ENCODE assay signal across 20 mouse cellular contexts in the genomic region with DNA sequence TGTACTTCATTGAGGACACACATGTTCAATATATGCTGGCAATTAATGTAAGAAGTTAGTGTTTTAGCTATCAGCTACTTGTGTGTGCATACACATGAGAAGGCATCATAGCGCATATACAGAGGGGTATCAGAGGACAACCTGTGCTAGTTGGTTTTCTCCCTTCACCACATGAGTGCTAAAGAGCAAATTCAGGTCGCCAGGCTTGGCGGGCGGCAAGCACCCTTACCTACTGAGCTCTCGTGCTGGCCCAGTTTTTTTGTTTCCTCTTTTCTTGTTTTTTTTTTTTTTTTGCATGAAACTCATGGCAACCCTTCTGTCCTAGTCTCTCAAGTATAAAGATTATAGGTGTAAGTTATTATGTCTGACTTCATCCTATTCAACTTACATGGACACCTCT.
"Had no signal": no experiment of that assay in that cellular context is flagged by ENCODE, and none has a peak within 500 bp of the region (broad histone marks: within the 10 kb centered on the region; RNA-seq: fewer than 3 reads in every experiment).

No protein-coding gene starts in this region.

- H3K27me3 ChIP-seq: intestine, embryonic 15.5 days; limb, embryonic 12.5 days; limb, embryonic 15.5 days; neural tube, embryonic 12.5 days; neural tube, embryonic 15.5 days had no signal

- H3K4me3 ChIP-seq: intestine, embryonic 15.5 days; limb, embryonic 12.5 days; limb, embryonic 15.5 days; neural tube, embryonic 12.5 days; neural tube, embryonic 15.5 days had no signal

- H3K4me1 ChIP-seq: limb, embryonic 12.5 days; limb, embryonic 15.5 days; neural tube, embryonic 12.5 days; neural tube, embryonic 15.5 days had no signal

- H3K27ac ChIP-seq: intestine, embryonic 15.5 days; limb, embryonic 12.5 days; limb, embryonic 15.5 days; liver, embryonic 14.5 days; macrophage; neural tube, embryonic 12.5 days; neural tube, embryonic 15.5 days; stomach, postnatal 0 days had no signal

- H3K4me2 ChIP-seq: intestine, embryonic 15.5 days; limb, embryonic 12.5 days; limb, embryonic 15.5 days; liver, embryonic 11.5 days; lung, embryonic 14.5 days; neural tube, embryonic 12.5 days; neural tube, embryonic 15.5 days had no signal

- DNase-seq: kidney, adult 11 months; kidney, adult 8-10 months; kidney, postnatal 14 days; kidney, postnatal 4 days; left cerebral cortex, postnatal 4 days; liver, postnatal 0 days; lung, embryonic 14.5 days; midbrain, embryonic 14.5 days; right cerebral cortex, adult 18-20 months; right cerebral cortex, postnatal 14 days; right cerebral cortex, postnatal 4 days had no signal

- H3K9me3 ChIP-seq: intestine, embryonic 15.5 days; limb, embryonic 12.5 days; limb, embryonic 15.5 days; neural tube, embryonic 12.5 days; neural tube, embryonic 15.5 days had no signal

- H3K9ac ChIP-seq: intestine, embryonic 15.5 days; limb, embryonic 12.5 days; limb, embryonic 15.5 days; liver, embryonic 14.5 days; liver, postnatal 0 days; lung, embryonic 14.5 days; neural tube, embryonic 12.5 days; neural tube, embryonic 15.5 days had no signal
